Mouse (Mus musculus): ENCODE measurements at regions not wholly inside any gene's neighbourhood (a gene's known extent, or its start where the extent isn't known, plus 50 kb on each side); places are given as distances from the start of the nearest gene placed in this dataset.
A peak's percentile ranks its signal among the peaks of the same experiment; 100 is the strongest.

DNA sequence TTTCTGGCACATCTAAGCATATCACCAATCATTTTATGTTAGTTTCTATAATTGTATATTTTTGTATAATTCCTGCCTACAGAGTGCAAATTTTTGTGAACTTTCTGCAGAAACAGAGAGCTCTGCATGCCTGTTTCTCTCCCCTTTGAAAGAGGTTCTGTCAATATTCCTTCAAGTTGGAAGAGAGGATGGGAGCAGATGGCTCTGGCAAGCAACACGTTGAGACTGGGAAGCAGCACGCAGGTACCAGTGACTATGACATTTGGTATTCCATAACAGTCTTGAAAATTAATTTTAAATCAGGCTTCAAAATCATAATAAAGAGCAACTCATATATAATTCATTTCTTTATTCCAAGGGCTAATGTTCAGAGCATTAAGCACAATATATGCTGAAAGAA is 795.7 kb upstream of the Adgrl2 start:
- H3K9me3 ChIP-seq (ENCODE audit: control insufficient read depth, low read length): no peaks in the 10 kb centered on the region
- no peak overlapping the region for H3K9ac ChIP-seq (ENCODE audit: low read depth, low read length)
- WGBS: 94% methylated on average over 2 of the region's 2 CpGs
- H3K27me3 ChIP-seq (ENCODE audit: control insufficient read depth, insufficient read depth, low read length): no peaks in the 10 kb centered on the region
- H3K4me3 ChIP-seq (ENCODE audit: low read depth, low read length): no peak overlapping the region
- H3K27ac ChIP-seq (ENCODE audit: low read depth, low read length): no peak overlapping the region
- H3K36me3 ChIP-seq (ENCODE audit: control insufficient read depth, insufficient read depth, low read length): no peaks in the 10 kb centered on the region
- no peak for DNase-seq (ENCODE audit: low spot score)
- no peak overlapping the region for H3K4me2 ChIP-seq (replicated peaks; ENCODE audit: low read depth, low read length)
- no peak for ATAC-seq (ENCODE audit: low FRiP score)
- no peaks in the 10 kb centered on the region for H3K4me1 ChIP-seq (replicated peaks; ENCODE audit: control insufficient read depth, insufficient read depth, low read length)

DNA sequence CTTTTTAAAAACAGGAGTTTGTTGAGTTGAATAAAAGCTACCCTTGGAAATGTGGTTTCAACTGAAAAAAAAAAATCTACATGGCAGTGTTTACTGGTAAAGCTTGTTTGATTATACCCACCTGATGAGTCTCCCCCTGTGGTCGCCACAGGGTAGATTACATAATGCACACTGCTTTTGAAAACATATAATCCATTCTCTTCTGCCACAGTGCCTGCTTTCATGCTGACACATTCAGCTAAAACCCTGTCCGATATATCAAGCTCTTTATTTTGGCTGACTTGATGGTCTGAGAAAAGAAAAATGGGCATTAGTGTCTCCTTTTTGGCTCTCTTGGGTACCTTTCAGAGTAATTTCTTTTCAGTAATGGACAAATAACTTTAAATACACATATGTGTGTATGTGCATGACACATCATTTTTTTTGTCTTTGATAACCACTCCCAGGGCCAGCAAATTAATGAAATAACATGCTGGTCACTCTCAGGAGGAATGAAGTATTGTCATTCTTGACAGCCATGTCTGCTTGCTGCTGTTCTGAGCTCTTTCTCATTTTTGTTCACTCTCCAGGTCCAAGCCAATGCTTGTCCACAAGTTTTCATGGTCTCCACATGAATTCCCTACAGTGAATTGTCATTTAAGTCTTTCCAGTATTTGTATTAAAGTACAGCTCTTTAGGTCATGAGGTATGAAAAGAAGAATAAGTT is 793.7 kb upstream of the Adgrl2 start:
- H3K4me1 ChIP-seq (replicated peaks; ENCODE audit: control insufficient read depth, insufficient read depth, low read length): no peaks in the 10 kb centered on the region
- no peak overlapping the region for H3K4me2 ChIP-seq (replicated peaks; ENCODE audit: low read depth, low read length)
- no peaks in the 10 kb centered on the region for H3K36me3 ChIP-seq (ENCODE audit: control insufficient read depth, insufficient read depth, low read length)
- H3K27ac ChIP-seq (ENCODE audit: low read depth, low read length): no peak overlapping the region
- no peaks in the 10 kb centered on the region for H3K9me3 ChIP-seq (ENCODE audit: control insufficient read depth, low read length)
- WGBS: 46% methylated on average over 2 of the region's 2 CpGs
- DNase-seq (ENCODE audit: low spot score): no peak
- ATAC-seq (ENCODE audit: low FRiP score): no peak
- H3K4me3 ChIP-seq (ENCODE audit: low read depth, low read length): no peak overlapping the region
- H3K9ac ChIP-seq (ENCODE audit: low read depth, low read length): no peak overlapping the region
- H3K27me3 ChIP-seq (ENCODE audit: control insufficient read depth, insufficient read depth, low read length): no peaks in the 10 kb centered on the region

DNA sequence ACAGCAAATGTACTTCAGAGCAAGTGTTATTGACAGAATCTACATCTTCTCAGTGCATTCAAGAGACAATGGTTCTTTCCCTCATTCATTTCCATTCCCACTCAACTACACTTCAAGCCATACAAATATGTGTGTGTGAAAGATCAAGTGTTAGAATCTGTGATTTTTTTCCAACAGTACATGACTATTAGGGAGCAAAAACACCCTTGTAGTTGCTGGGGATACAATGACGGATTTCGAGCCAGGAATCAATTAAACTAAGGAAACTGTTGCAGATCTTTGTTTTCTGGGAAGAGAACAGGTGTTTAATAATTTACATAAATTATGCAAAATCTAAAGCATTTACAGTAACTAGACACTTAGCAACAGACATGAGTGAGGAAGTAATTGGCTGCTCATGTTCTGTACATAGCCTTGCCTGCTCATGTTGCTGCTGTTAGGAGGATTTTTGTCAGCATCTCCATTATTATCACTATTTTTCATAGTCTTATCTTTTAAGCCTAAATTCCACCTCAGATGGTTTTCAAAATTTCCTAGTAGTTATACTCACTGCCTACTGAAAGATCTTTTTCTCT is 777.6 kb upstream of the Adgrl2 start:
- H3K4me3 ChIP-seq (ENCODE audit: low read depth, low read length): no peak overlapping the region
- WGBS: 95% methylated on average over 2 of the region's 2 CpGs
- no peak for ATAC-seq (ENCODE audit: low FRiP score)
- H3K9me3 ChIP-seq (ENCODE audit: control insufficient read depth, low read length): no peaks in the 10 kb centered on the region
- no peaks in the 10 kb centered on the region for H3K36me3 ChIP-seq (ENCODE audit: control insufficient read depth, insufficient read depth, low read length)
- H3K27me3 ChIP-seq (ENCODE audit: control insufficient read depth, insufficient read depth, low read length): no peaks in the 10 kb centered on the region
- H3K27ac ChIP-seq (ENCODE audit: low read depth, low read length): no peak overlapping the region
- no peak overlapping the region for H3K9ac ChIP-seq (ENCODE audit: low read depth, low read length)
- no peak for DNase-seq (ENCODE audit: low spot score)
- no peak overlapping the region for H3K4me2 ChIP-seq (replicated peaks; ENCODE audit: low read depth, low read length)
- no peaks in the 10 kb centered on the region for H3K4me1 ChIP-seq (replicated peaks; ENCODE audit: control insufficient read depth, insufficient read depth, low read length)

DNA sequence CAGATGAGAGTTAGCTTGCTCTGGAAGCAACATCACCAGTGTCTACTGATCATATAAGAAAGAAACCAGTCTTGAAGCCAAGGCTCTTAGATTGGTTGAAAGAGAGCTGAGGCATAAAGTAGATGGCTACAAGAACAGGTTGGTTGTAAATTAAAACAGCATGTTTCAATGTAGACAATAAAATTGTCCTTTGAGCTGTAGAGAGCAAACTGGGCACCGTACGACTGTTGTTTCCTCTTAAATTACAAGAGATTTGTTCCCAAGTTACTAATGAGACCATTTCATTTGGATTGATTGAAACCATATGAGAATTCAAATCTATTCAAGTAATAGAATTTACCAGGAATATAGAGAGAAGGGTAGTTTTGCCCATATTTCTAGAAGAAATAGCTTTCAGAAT is 770.9 kb upstream of the Adgrl2 start:
- no peaks in the 10 kb centered on the region for H3K36me3 ChIP-seq (ENCODE audit: control insufficient read depth, insufficient read depth, low read length)
- H3K9ac ChIP-seq (ENCODE audit: low read depth, low read length): no peak overlapping the region
- no peak overlapping the region for H3K27ac ChIP-seq (ENCODE audit: low read depth, low read length)
- DNase-seq (ENCODE audit: low spot score) (no peak), ATAC-seq (ENCODE audit: low FRiP score) (no peak)
- H3K27me3 ChIP-seq (ENCODE audit: control insufficient read depth, insufficient read depth, low read length): no peaks in the 10 kb centered on the region
- 87% methylated on average over 2 of the region's 2 CpGs for WGBS
- H3K4me1 ChIP-seq (replicated peaks; ENCODE audit: control insufficient read depth, insufficient read depth, low read length): no peaks in the 10 kb centered on the region
- H3K4me3 ChIP-seq (ENCODE audit: low read depth, low read length): no peak overlapping the region
- no peaks in the 10 kb centered on the region for H3K9me3 ChIP-seq (ENCODE audit: control insufficient read depth, low read length)
- no peak overlapping the region for H3K4me2 ChIP-seq (replicated peaks; ENCODE audit: low read depth, low read length)

DNA sequence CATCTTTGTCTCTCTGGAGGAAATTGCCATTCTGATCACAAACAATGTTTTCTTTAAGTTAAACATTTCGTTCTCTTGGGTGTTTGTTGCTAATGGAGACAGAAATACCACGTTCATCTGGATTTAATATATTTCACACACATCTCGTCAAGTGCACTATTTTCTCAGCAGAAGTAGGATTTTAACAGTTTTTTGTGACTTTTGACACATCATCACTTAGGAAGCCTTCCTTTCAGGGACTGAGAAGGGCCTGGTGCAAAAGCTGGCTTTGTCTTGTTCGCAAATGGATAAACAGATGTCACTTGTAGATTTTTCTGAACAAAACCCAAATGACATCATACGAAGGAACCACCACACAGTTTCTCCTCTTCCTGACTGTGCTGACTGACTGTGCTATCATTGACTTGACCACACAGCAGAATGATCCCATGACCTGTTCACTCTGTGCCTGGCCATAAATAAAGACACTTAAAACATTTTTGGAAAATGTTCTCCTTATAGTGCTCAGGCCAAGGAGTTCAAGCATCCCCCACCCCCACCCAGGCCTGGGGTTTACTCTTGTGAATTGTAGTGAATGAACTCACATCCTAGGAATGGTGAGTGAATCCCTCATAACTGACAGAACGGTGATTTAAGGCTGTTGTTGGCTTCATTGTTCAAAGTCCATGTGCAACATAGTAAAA is 767.7 kb upstream of the Adgrl2 start:
- Histone ChIP-seq H3K27me3 (ENCODE audit: control insufficient read depth, insufficient read depth, low read length) (no peaks in the 10 kb centered on the region), H3K9ac (ENCODE audit: low read depth, low read length) (no peak overlapping the region), H3K4me3 (ENCODE audit: low read depth, low read length) (no peak overlapping the region), H3K9me3 (ENCODE audit: control insufficient read depth, low read length) (no peaks in the 10 kb centered on the region), H3K4me2 (replicated peaks; ENCODE audit: low read depth, low read length) (no peak overlapping the region), H3K4me1 (replicated peaks; ENCODE audit: control insufficient read depth, insufficient read depth, low read length) (no peaks in the 10 kb centered on the region), H3K27ac (ENCODE audit: low read depth, low read length) (no peak overlapping the region), H3K36me3 (ENCODE audit: control insufficient read depth, insufficient read depth, low read length) (no peaks in the 10 kb centered on the region)
- 66% methylated on average over 6 of the region's 6 CpGs for WGBS
- no peak for ATAC-seq (ENCODE audit: low FRiP score)
- DNase-seq (ENCODE audit: low spot score): peak; percentile 4

DNA sequence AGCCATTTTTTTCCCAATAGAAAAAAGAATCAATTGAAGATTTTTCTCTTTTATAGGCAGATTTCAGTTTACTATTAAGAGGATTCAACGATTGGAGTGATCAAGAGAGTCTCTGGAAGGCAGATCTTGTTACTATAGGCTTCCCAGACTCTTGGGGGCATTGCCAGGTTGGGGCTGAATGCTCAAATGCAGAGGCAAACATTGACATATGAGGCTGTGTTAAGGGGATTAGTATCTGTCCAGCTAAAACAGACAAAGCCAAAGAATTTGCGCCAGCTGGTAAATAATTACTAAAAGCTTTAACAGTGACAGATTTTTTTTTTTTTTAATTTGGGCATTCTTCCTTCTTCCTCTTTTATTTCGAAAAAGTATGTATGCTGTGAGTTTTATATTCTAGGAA is 745.7 kb upstream of the Adgrl2 start:
- 78% methylated on average over 3 of the region's 3 CpGs for WGBS
- Histone ChIP-seq H3K9me3 (ENCODE audit: control insufficient read depth, low read length) (no peaks in the 10 kb centered on the region), H3K36me3 (ENCODE audit: control insufficient read depth, insufficient read depth, low read length) (no peaks in the 10 kb centered on the region), H3K27ac (ENCODE audit: low read depth, low read length) (no peak overlapping the region), H3K4me2 (replicated peaks; ENCODE audit: low read depth, low read length) (no peak overlapping the region), H3K4me3 (ENCODE audit: low read depth, low read length) (no peak overlapping the region), H3K27me3 (ENCODE audit: control insufficient read depth, insufficient read depth, low read length) (no peaks in the 10 kb centered on the region), H3K4me1 (replicated peaks; ENCODE audit: control insufficient read depth, insufficient read depth, low read length) (no peaks in the 10 kb centered on the region), H3K9ac (ENCODE audit: low read depth, low read length) (no peak overlapping the region)
- ATAC-seq (ENCODE audit: low FRiP score): no peak
- DNase-seq (ENCODE audit: low spot score): no peak

DNA sequence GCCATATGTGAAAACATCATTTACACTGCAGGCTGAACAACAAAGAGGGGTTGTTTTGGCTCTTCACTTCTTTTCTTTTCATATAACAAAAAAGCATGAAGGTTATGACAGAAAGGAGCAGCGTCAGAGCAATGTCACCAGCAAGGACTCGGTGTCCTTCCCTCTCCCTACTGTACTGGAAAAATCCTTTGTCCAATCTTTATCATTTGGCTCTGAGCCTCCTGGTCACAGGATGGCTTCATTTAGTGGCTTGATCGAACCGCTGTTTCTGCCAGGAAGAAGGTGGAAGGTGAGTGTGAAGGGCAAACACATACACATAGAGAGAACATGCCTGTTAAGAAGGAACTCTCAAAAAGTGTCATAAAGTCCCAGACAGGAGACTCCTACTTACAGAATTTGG is 735.9 kb upstream of the Adgrl2 start:
- ATAC-seq (ENCODE audit: low FRiP score) (no peak), DNase-seq (ENCODE audit: low spot score) (no peak)
- Histone ChIP-seq H3K27ac (ENCODE audit: low read depth, low read length) (no peak overlapping the region), H3K4me3 (ENCODE audit: low read depth, low read length) (no peak overlapping the region), H3K27me3 (ENCODE audit: control insufficient read depth, insufficient read depth, low read length) (no peaks in the 10 kb centered on the region), H3K4me1 (replicated peaks; ENCODE audit: control insufficient read depth, insufficient read depth, low read length) (no peaks in the 10 kb centered on the region), H3K9me3 (ENCODE audit: control insufficient read depth, low read length) (no peaks in the 10 kb centered on the region), H3K4me2 (replicated peaks; ENCODE audit: low read depth, low read length) (no peak overlapping the region), H3K36me3 (ENCODE audit: control insufficient read depth, insufficient read depth, low read length) (no peaks in the 10 kb centered on the region), H3K9ac (ENCODE audit: low read depth, low read length) (no peak overlapping the region)
- 84% methylated on average over 4 of the region's 4 CpGs for WGBS

DNA sequence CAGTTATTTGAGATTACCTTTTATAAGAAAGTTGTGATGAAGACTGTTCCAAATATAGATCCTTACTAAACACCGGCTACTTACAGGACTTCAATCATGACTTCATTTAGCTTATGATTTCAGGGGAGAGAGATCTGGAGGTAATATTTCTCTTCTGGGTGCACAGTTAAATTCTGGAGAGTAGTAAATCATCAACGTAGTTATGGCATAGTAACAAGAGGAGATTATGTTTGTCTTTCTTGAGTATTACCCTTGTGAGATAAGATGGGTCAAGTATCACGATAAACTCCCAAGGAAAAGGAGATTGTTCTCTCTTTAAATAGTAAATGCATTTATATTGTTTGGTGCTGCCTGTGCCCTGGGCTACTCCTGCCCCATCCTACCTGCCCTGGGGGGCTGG is 734.5 kb upstream of the Adgrl2 start:
- no peaks in the 10 kb centered on the region for H3K36me3 ChIP-seq (ENCODE audit: control insufficient read depth, insufficient read depth, low read length)
- no peaks in the 10 kb centered on the region for H3K4me1 ChIP-seq (replicated peaks; ENCODE audit: control insufficient read depth, insufficient read depth, low read length)
- no peaks in the 10 kb centered on the region for H3K27me3 ChIP-seq (ENCODE audit: control insufficient read depth, insufficient read depth, low read length)
- ATAC-seq (ENCODE audit: low FRiP score) (no peak), DNase-seq (ENCODE audit: low spot score) (no peak)
- no peak overlapping the region for H3K9ac ChIP-seq (ENCODE audit: low read depth, low read length)
- no peak overlapping the region for H3K4me2 ChIP-seq (replicated peaks; ENCODE audit: low read depth, low read length)
- no peak overlapping the region for H3K27ac ChIP-seq (ENCODE audit: low read depth, low read length)
- H3K4me3 ChIP-seq (ENCODE audit: low read depth, low read length): no peak overlapping the region
- WGBS: 92% methylated on average over 3 of the region's 3 CpGs
- H3K9me3 ChIP-seq (ENCODE audit: control insufficient read depth, low read length): no peaks in the 10 kb centered on the region

DNA sequence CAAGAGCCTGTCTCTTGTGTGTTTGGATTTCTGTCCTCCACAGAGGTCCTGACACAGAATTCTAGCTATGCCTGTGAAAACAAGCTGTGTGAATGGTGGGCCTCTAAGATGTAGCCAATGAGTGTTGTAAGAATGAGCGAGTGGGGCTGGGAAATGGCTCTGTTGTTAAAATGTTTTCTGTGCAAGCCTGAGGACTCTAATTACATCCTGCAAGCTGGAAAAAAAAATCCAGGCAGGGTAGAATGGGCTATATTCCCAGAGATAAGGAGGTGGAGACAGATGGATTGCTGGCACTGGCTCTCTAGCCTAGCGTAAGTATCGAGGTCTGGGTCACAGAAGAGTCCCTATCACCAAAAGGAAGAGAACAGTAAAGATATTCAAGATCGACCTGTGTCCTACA is 731.5 kb upstream of the Adgrl2 start:
- Histone ChIP-seq H3K27ac (ENCODE audit: low read depth, low read length) (no peak overlapping the region), H3K4me2 (replicated peaks; ENCODE audit: low read depth, low read length) (no peak overlapping the region), H3K27me3 (ENCODE audit: control insufficient read depth, insufficient read depth, low read length) (no peaks in the 10 kb centered on the region), H3K9me3 (ENCODE audit: control insufficient read depth, low read length) (no peaks in the 10 kb centered on the region), H3K4me1 (replicated peaks; ENCODE audit: control insufficient read depth, insufficient read depth, low read length) (no peaks in the 10 kb centered on the region), H3K4me3 (ENCODE audit: low read depth, low read length) (no peak overlapping the region), H3K9ac (ENCODE audit: low read depth, low read length) (no peak overlapping the region), H3K36me3 (ENCODE audit: control insufficient read depth, insufficient read depth, low read length) (no peaks in the 10 kb centered on the region)
- WGBS: 84% methylated on average over 4 of the region's 4 CpGs
- DNase-seq (ENCODE audit: low spot score) (no peak), ATAC-seq (ENCODE audit: low FRiP score) (no peak)
